Mouse (Mus musculus): ENCODE measurements around the gene Fkbp5. TPM values are rescaled to one million over a fixed set of nuclear protein-coding genes. Genes with fewer than 3 reads are reported as not detected.
A peak's percentile ranks its signal among the peaks of the same experiment; 100 is the strongest.

Gene Fkbp5
- polyA plus RNA-seq, 1 experiment from 2014 or later, result 10.8 TPM

- no peak for DNase-seq
- Histone ChIP-seq H3K36me3 (no peaks in the 10 kb centered on the region), H3K4me3 (replicated peaks) (peak overlapping the region; percentile 72), H3K4me2 (peak overlapping the region; percentile 85), H3K9ac (peak overlapping the region; percentile 76), H3K27ac (peak overlapping the region; percentile 79), H3K27me3 (peaks cover 86% of the 10 kb centered on the region), H3K4me1 (replicated peaks) (peaks cover 85% of the 10 kb centered on the region), H3K9me3 (replicated peaks) (no peaks in the 10 kb centered on the region)
- 25% methylated on average over 13 of the region's 13 CpGs for WGBS (ENCODE audit: insufficient replicate concordance)
- ATAC-seq (ENCODE audit: low read depth), result no peak
These were observed 168.0 kb downstream of the Fkbp5 start for GRCm38 (mm10) chr17:28349264-28349880.

Small RNA genes lying within 50 kb of the gene (microRNA-seq; reads per million reads assigned to microRNA genes)
- gene Gm25195 (not detected), gene Mir6969 (not detected)

Other genes starting within 250 kb of the Fkbp5 start
- gene Fance, start 204.0 kb downstream of the Fkbp5 start, polyA plus RNA-seq (2015; fragmentation: Nextera tagmentation; extraction: Ambion mirVana), result 11.3 and 13.5 TPM in 2 replicates
- 372 and 464 TPM in 2 replicates for gene Rpl10a, start 189.1 kb downstream of the Fkbp5 start, polyA plus RNA-seq (2015; fragmentation: Nextera tagmentation; extraction: Ambion mirVana)
- 0.76 and 0.96 TPM in 2 replicates for gene Tead3, start 166.7 kb downstream of the Fkbp5 start, polyA plus RNA-seq (2015; fragmentation: Nextera tagmentation; extraction: Ambion mirVana)
- gene Tulp1, start 152.3 kb downstream of the Fkbp5 start, polyA plus RNA-seq (2015; fragmentation: Nextera tagmentation; extraction: Ambion mirVana), result 0.52 and 1.3 TPM in 2 replicates
- not detected in 2 replicates for gene Armc12, start 13.3 kb upstream of the Fkbp5 start, polyA plus RNA-seq (2015; fragmentation: Nextera tagmentation; extraction: Ambion mirVana)
- gene Clpsl2, start 31.9 kb upstream of the Fkbp5 start, polyA plus RNA-seq (2015; fragmentation: Nextera tagmentation; extraction: Ambion mirVana), result not detected in 2 replicates
- gene Clps, start 43.2 kb upstream of the Fkbp5 start, polyA plus RNA-seq (2015; fragmentation: Nextera tagmentation; extraction: Ambion mirVana), result 3.2 and 3.4 TPM in 2 replicates
- 0.17 TPM in 1 of 2 replicates, not detected in the other for gene Lhfpl5, start 58.1 kb upstream of the Fkbp5 start, polyA plus RNA-seq (2015; fragmentation: Nextera tagmentation; extraction: Ambion mirVana)
- 54.3 and 57.7 TPM in 2 replicates for gene Srpk1, start 105.2 kb upstream of the Fkbp5 start, polyA plus RNA-seq (2015; fragmentation: Nextera tagmentation; extraction: Ambion mirVana)
- gene Slc26a8, start 172.7 kb upstream of the Fkbp5 start, polyA plus RNA-seq (2015; fragmentation: Nextera tagmentation; extraction: Ambion mirVana), result 0.09 and 0.20 TPM in 2 replicates
- 30.8 and 32.5 TPM in 2 replicates for gene Mapk14, start 173.8 kb upstream of the Fkbp5 start, polyA plus RNA-seq (2015; fragmentation: Nextera tagmentation; extraction: Ambion mirVana)
- 0.75 and 1.2 TPM in 2 replicates for gene AC170998.1, start 208.6 kb upstream of the Fkbp5 start, polyA plus RNA-seq (2015; fragmentation: Nextera tagmentation; extraction: Ambion mirVana)